Mouse (Mus musculus) Patski (cell line): ENCODE measurements around the gene Nhs. TPM values are rescaled to one million over a fixed set of nuclear protein-coding genes. Genes with fewer than 3 reads are reported as not detected.
"Not testable (repeated sequence)": the region's sequence is repeated elsewhere in the genome, so short reads cannot be mapped to it uniquely, and the experiment has no call there.

Experiments used
- ATAC-seq: fragments of 100-300 bp; one replicate; pipeline ENCODE4 v1.8.0; 2021
- CTCF ChIA-PET: fragments of 350-600 bp; sonication (Branson Sonifier 250); formaldehyde crosslinking; loops from one replicate; lab custom pipeline; 2022; ENCODE audit warnings: inconsistent platforms; lab: Charles Lee
- POLR2A ChIA-PET: fragments of 350-600 bp; sonication (Branson Sonifier 250); formaldehyde crosslinking; loops from one replicate; lab custom pipeline; 2022; ENCODE audit warnings: antibody characterized with exemption, inconsistent platforms; lab: Charles Lee
- DNase-seq: peaks from one replicate; pipeline ENCODE4 v3.0.0-alpha.2; 2011; ENCODE audit warnings: low read depth, low spot score
- H3K27me3 ChIP-seq: fragments of 371-371 bp; one replicate; pipeline ENCODE4 v1.5.1; 2021
- CTCF ChIP-seq: fragments of 100-300 bp; IDR thresholded peaks from one replicate; pipeline ENCODE4 v1.5.1; 2021
- in situ Hi-C: fragments of 300-500 bp; cut with MboI; formaldehyde crosslinking; loops from 3 replicates; pipeline ENCODE4 v1.11.1; 2018; ENCODE audit warnings: low pct_unique_long_range_greater_than_20kb, mixed read lengths
- polyA plus RNA-seq: library from polyadenylated mRNA; unstranded; gene quantifications from one replicate; pipeline ENCODE4 v1.2.3, GENCODE M21; 2021

The Nhs gene
- polyA plus RNA-seq, 1 experiment from 2014 or later, result 5.5 TPM

DNA sequence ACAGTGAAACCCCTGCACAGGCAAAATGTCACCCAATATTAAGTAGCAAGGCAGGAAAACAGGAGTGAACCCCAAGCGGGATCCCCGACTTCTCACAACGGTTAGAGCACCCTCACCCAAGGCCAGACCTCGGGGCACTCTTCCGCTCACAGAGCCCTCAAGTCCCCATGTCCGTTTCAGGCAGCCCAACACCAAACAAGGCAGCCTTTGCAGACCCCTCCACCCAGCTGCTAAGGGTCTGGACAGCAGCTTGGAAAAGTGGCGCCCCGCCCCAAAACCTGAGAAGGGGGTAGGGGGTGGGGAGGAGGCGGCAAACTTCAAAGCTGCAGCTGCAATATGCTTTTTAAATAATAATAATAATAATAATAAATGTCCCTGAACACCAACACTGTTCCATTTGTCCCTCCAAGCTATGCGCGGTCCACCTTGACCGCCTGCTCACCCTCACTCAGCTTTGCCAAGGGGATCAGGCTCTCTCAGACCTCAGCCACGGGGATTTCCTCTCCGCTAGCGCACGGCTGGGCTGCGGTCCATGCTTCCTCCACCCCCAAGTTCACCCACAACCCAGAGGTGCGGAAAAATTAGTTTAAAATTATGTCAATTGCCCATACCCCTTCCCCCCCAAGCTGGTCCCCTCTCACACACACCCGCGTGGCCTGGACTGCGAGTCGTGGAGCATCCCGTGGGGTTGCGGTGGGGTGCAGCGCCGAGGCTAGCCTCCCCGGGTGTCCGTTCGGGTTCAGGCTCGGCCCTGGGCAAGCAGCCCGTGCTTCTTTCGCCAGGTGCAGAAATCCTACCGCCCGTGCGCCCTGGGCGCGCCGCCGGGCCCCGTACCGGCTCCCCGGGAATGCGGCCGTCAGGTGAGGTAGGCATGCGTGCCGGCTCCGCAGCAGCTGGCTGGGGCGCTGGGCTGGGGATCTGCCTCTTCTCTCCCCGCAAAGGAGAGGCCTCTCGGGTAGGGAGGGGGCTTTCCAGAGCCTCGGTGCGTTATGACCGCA is 251.6 kb downstream of the Nhs start:
- in situ Hi-C loops, result no loop called here
- no peak for DNase-seq
- H3K27me3 ChIP-seq, result peaks cover 14% of the 10 kb centered on the region
- TF ChIP-seq CTCF, result no peak
- CTCF ChIA-PET, result no interaction called here
- no peak for ATAC-seq
- POLR2A ChIA-PET, result no interaction called here

DNA sequence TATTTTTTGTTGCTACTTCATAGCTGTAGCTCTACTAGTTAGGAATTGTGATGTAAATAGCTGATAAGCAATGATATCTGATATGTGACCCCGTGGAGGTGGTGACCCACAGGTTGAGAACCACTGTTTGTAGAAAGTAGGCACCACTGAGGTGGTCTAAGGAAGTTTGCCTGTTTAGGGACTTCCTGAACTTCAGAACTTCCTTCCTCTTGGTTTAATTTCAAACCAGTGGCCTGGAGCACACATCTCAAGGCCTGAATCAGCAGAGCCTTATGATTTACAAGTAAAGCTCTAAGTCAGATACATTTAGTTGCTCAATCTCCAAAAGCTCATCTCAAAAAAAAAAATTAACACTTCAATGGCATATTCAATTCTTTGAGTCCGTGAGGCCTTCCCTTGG is 265.1 kb downstream of the Nhs start:
- in situ Hi-C loops, result no loop called here
- no peak for TF ChIP-seq CTCF
- ChIA-PET POLR2A (no interaction called here), CTCF (interaction anchor here (1.2 kb wide), 2 partner anchors 8 to 34 kb away, joined by 3 read pairs; no protein-coding TSS in a partner anchor)
- peaks cover 10% of the 10 kb centered on the region for H3K27me3 ChIP-seq
- DNase-seq (no peak), ATAC-seq (no peak)

DNA sequence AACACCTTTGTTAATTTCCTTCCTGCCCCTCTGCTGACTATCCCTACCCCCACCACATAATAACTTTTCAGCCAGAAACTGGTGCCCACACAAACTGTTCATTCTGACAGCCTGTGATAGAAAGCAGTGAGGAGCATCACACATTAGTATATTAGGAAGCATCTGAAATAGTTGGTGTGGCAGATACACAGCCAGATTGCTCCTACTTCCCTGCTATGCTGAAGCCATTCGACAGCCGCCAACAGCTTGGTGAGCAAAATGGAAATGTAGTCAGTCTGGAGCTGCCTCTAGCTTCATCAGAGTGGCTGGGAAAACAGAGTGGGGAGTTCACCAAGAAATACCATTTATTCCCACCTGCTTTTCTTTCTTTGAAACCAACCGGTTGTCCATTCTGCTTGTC is 275.9 kb downstream of the Nhs start:
- no peak for DNase-seq
- peaks cover 8% of the 10 kb centered on the region for H3K27me3 ChIP-seq
- ChIA-PET CTCF (no interaction called here), POLR2A (no interaction called here)
- no peak for TF ChIP-seq CTCF
- no peak for ATAC-seq
- in situ Hi-C loops, result no loop called here

DNA sequence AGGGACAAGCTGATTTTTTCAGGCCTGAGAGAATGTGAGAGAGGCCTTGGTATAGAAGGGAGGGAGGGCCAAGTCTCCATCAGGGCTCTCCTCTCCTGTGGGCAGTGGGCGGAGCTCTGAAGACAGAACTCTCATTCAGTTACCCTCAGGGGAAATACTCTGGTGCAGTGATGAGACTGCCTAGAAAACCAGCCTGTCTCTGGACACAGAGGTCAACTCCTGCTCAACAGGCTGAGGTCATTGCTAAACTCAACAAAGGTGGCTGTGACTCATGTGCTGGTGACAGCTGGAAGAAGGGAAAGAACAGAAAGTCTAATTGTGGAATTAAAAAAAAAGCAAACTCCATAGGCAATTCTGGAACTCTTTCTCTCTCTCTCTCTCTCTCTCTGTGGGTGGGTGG is 282.4 kb downstream of the Nhs start:
- DNase-seq (peak; percentile 17), ATAC-seq (peak; percentile 85)
- ChIA-PET POLR2A (no interaction called here), CTCF (interaction anchor here (1.0 kb wide), 1 partner anchor 22 kb away, joined by 3 read pairs; no protein-coding TSS in a partner anchor)
- TF ChIP-seq CTCF, result no peak
- H3K27me3 ChIP-seq, result peaks cover 15% of the 10 kb centered on the region
- in situ Hi-C loops, result no loop called here

DNA sequence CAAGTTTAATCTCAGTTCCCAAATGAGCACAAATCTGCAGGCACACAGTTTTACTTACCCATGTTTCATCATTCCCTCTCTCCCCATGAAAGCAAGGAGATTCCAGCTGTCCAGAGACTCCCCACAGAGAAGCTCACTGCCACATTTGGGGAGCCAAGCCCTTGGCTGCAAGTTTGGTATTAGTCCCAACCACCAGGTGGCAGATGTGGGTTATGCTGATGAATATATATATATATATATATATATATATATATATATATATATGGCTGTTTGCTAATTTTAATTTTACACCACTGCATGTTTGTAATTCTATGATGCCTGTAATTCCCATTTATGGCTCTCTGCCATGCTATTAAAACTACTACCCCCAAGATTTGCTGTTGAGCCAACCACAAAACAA is 286.0 kb downstream of the Nhs start:
- in situ Hi-C loops, result loop anchor here (25.0 kb wide), 1 partner anchor 589 kb away; no protein-coding TSS in a partner anchor
- POLR2A ChIA-PET, result no interaction called here
- TF ChIP-seq CTCF, result peak; percentile 48
- CTCF ChIA-PET, result interaction anchor here (0.8 kb wide), 1 partner anchor 13 kb away, joined by 3 read pairs; no protein-coding TSS in a partner anchor
- DNase-seq, result no peak
- H3K27me3 ChIP-seq, result peaks cover 14% of the 10 kb centered on the region
- ATAC-seq, result no peak

GRCm38 (mm10) chrX:161871306-161871705 is 288.2 kb downstream of the Nhs start:
- ATAC-seq, result no peak
- in situ Hi-C loops, result loop anchor here (25.0 kb wide), 1 partner anchor 591 kb away; no protein-coding TSS in a partner anchor
- no peak for TF ChIP-seq CTCF

GRCm38 (mm10) chrX:161855630-161856029 is 303.9 kb downstream of the Nhs start:
- no peak for TF ChIP-seq CTCF
- in situ Hi-C loops, result loop anchor here (25.0 kb wide), 1 partner anchor 607 kb away; no protein-coding TSS in a partner anchor
- ATAC-seq, result no peak
- CTCF ChIA-PET, result interaction anchor here (0.8 to 1.2 kb wide), 3 partner anchors 12 to 29 kb away, joined by 3 read pairs; no protein-coding TSS in a partner anchor
- POLR2A ChIA-PET, result no interaction called here
- no peak for DNase-seq
- peaks cover 25% of the 10 kb centered on the region for H3K27me3 ChIP-seq

More at GRCm38 (mm10) chrX:161871306-161871705, 288.2 kb downstream of the Nhs start:
- ChIA-PET POLR2A (no interaction called here), CTCF (no interaction called here)
- no peak for DNase-seq
- H3K27me3 ChIP-seq, result peaks cover 21% of the 10 kb centered on the region

DNA sequence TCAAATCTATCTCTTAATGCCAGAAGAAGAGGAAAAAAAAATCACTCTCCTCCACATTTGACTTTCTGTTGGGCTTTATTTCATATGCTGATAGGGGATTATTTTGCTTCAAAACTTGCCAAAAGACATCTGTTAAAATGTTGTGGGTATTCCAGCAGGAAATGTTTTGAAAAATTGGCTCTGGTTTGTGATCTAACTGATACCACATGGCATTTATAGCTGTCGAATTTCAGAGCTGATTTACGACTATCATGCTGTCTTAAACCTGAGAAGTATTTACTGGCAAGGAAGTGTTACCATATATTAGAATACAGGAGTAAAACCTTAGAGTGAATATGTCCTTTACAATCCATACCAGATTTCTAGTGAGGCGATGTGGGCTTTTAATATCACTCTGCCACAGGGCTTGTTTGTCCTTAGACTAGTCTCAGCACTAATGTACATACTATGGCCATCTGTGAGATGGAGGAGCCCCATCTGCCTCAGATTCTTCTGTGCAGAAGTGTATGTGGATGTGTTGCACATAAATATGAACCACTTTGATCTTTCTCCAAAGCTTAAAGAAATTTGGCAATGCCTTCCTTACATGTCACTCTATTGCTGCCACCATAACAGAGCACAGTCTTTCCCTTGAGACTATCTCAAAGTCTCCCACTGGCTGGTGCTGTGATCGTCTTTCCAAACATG is 305.8 kb downstream of the Nhs start:
- no peak for ATAC-seq
- TF ChIP-seq CTCF, result no peak
- DNase-seq, result no peak
- ChIA-PET POLR2A (no interaction called here), CTCF (no interaction called here)
- H3K27me3 ChIP-seq, result peaks cover 18% of the 10 kb centered on the region
- in situ Hi-C loops, result loop anchor here (25.0 kb wide), 1 partner anchor 609 kb away; no protein-coding TSS in a partner anchor

GRCm38 (mm10) chrX:161826186-161826585 is 333.3 kb downstream of the Nhs start:
- ATAC-seq, DNase-seq, POLR2A ChIA-PET: not testable (repeated sequence)
- TF ChIP-seq CTCF, result peak; percentile 69
- in situ Hi-C loops, result loop anchor here (5.0 kb wide), 1 partner anchor 429 kb away; no protein-coding TSS in a partner anchor
- H3K27me3 ChIP-seq, result peaks cover 38% of the 10 kb centered on the region
- CTCF ChIA-PET, result interaction anchor here (1.0 to 2.3 kb wide), 2 partner anchors 9 to 29 kb away, joined by 3 to 5 read pairs; no protein-coding TSS in a partner anchor

DNA sequence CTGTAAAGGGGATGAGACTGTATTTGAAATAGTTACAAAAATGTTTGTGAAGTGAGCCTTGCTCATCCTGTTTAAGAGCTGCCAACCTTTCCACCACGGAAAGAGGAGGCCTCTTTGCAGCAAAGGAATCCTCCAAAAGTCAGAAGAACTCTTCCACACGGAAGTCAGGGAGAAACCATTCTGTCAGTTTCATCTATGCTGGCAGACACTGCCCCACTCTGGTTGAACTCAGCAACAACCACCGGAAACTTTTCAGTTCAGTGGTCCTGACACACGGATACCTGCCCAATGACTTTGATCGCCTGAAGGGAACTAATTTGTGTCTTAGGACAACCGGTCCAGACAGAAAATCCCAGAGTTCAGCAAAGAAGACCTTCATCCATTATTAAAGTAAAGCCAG is 369.3 kb downstream of the Nhs start:
- ATAC-seq (no peak), DNase-seq (no peak)
- peaks cover 10% of the 10 kb centered on the region for H3K27me3 ChIP-seq
- TF ChIP-seq CTCF, result peak; percentile 42
- POLR2A ChIA-PET, result no interaction called here
- in situ Hi-C loops, result no loop called here
- CTCF ChIA-PET, result interaction anchor here (1.4 to 2.4 kb wide), 2 partner anchors 13 to 41 kb away, joined by 3 to 6 read pairs; no protein-coding TSS in a partner anchor
